Mouse (Mus musculus) macrophage (primary cell): ENCODE results near the gene Tescl. TPM values are rescaled to one million over a fixed set of nuclear protein-coding genes. Genes with fewer than 3 reads are reported as not detected.
A peak's percentile ranks its signal among the peaks of the same experiment; 100 is the strongest.

Experiments
- H3K27ac ChIP-seq: fragments of 350-480 bp; formaldehyde crosslinking; 2 replicates; pipeline ENCODE4 v1.9.0; 2021
- H3K36me3 ChIP-seq: fragments of 350-480 bp; formaldehyde crosslinking; 2 replicates; pipeline ENCODE4 v1.9.0; 2021; ENCODE audit errors: inconsistent target
- H3K4me3 ChIP-seq: fragments of 350-480 bp; formaldehyde crosslinking; 2 replicates; pipeline ENCODE4 v1.9.0; 2021; ENCODE audit errors: inconsistent target
- H3K79me2 ChIP-seq: fragments of 350-480 bp; formaldehyde crosslinking; 2 replicates; pipeline ENCODE4 v1.9.0; 2021; ENCODE audit errors: inconsistent target
- WGBS: methylation state at CpG from one replicate; pipeline ENCODE4 v1.1.7; 2026; ENCODE audit warnings: inconsistent platforms; ENCODE audit not compliant: missing documents; 5-methylcytosine and 5-hydroxymethylcytosine counted together
- polyA plus RNA-seq: library from polyadenylated mRNA; stranded (reverse); fragments of 250-400 nt; gene quantifications from 3 replicates; pipeline ENCODE4 v1.2.4, GENCODE M21; 2018; ENCODE audit warnings: inconsistent platforms

The Tescl gene
- polyA plus RNA-seq, 1 experiment from 2014 or later, result not detected

DNA sequence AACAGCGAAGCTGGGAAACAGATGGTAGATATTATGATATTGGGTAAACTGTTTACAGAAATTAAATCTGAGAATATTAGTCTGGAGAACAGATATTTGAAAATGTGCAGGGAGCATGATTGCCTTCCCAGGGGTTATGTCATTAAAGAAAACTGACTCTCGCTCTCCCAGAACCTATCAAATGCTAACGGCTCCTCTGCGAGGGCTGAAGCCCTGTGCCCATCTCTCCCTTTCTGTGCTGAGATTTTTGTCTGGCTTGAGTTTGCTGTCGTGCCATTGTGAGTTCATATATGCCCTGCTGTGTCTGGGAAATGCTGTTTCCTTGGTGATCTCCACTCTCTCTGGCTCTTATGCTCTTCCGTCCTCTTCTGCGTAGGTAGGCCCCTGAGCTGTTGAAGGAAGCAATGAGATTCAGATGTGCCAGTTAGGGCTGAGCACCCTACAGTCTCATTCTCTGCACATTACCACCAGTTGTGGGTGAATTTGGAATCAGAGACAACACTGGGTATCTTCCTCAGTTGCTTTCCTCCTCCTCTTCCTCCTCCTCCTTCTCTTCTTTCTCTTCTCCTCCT lies 10.1 kb upstream of the Tescl start:
- no peaks in the 10 kb centered on the region for H3K36me3 ChIP-seq
- no peak overlapping the region for H3K27ac ChIP-seq
- WGBS, result 83% methylated on average over 7 of the region's 7 CpGs
- H3K4me3 ChIP-seq, result no peak overlapping the region
- H3K79me2 ChIP-seq, result no peaks in the 10 kb centered on the region

DNA sequence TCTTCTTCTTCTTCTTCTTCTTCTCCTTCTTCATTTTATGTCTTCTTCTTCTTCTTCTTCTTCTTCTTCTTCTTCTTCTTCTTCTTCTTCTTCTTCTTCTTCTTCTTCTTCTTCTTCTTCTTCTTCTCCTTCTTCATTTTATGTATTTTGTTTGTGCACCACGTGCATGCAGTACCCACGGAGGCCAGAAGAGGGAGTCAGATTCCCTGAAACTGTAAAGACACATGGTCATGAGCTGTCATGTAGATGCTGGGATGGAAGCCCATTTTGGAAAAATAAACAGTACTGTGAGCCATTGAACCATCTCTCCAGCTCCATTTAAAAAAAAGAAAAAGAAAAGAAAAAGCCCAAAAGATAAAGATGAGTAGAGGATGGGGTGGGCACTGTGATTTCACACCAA lies 4.5 kb upstream of the Tescl start:
- Histone ChIP-seq H3K36me3 (no peaks in the 10 kb centered on the region), H3K27ac (no peak overlapping the region), H3K4me3 (no peak overlapping the region), H3K79me2 (no peaks in the 10 kb centered on the region)
- 50% methylated on average over 2 of the region's 2 CpGs for WGBS

DNA sequence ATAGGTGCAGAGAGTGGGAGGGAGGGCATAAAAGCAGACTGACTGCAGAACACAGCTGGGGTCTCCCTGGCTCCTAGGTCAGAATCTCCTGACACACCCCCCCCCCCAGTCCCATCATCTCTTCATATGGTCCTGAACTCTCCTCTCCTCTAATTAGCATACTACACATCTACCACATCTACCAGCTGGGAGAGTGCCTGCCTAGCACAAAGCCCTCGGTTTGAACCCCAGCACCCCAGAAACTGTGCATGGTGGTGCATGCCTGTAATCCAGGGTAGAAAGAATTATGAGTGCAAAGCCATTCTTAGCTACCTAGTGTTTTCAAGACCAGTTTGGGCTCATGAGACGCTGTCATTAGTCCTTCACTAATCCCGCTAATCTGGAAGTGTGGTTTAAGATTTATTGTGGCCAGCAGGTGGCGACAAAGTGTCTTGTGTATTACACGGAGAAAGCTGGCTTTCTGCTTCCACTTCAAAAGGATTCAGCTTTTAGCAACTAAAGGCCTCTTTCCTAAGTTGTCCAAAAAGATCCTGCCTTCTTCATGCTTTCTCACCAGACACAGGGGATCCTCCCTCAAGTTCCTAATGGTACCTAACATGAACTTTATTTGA lies 2.1 kb upstream of the Tescl start:
- H3K36me3 ChIP-seq, result no peaks in the 10 kb centered on the region
- no peaks in the 10 kb centered on the region for H3K79me2 ChIP-seq
- no peak overlapping the region for H3K27ac ChIP-seq
- no peak overlapping the region for H3K4me3 ChIP-seq
- 9% methylated on average over 5 of the region's 5 CpGs for WGBS

DNA sequence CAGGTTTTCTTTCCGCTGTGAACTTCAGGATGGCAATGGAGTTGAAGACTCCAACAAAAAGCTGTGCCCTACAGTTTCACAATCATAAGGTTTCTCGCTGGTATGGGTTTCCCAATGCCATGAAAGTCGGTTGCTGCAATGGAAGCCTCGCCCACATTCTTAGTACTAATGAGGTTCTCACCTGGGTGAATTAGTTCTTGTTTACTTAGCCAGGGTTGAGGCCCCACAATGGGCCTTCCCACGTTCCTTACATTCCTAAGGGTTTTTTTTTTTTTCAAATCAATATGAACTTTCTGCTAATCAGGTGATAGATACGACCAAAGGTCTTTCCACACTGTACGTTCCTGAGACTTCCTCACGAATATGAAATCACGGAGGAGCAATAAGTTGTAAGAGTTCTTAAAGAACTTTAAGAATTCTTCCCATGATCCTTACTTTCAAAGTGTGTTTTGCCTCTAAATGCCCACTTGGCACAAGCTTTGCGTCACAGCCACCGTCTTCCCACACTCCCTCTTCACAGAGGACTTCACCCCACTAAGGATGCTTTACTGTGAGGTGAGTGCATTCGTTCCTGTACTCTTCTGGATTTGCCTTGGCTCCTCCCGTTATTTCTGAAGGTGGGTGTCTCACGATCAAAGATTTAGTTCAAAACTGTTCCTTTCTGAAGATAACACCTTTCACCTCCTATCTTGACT lies 6.3 kb downstream of the Tescl start:
- Histone ChIP-seq H3K36me3 (no peaks in the 10 kb centered on the region), H3K4me3 (no peak overlapping the region), H3K79me2 (no peaks in the 10 kb centered on the region), H3K27ac (no peak overlapping the region)
- 84% methylated on average over 14 of the region's 14 CpGs for WGBS

DNA sequence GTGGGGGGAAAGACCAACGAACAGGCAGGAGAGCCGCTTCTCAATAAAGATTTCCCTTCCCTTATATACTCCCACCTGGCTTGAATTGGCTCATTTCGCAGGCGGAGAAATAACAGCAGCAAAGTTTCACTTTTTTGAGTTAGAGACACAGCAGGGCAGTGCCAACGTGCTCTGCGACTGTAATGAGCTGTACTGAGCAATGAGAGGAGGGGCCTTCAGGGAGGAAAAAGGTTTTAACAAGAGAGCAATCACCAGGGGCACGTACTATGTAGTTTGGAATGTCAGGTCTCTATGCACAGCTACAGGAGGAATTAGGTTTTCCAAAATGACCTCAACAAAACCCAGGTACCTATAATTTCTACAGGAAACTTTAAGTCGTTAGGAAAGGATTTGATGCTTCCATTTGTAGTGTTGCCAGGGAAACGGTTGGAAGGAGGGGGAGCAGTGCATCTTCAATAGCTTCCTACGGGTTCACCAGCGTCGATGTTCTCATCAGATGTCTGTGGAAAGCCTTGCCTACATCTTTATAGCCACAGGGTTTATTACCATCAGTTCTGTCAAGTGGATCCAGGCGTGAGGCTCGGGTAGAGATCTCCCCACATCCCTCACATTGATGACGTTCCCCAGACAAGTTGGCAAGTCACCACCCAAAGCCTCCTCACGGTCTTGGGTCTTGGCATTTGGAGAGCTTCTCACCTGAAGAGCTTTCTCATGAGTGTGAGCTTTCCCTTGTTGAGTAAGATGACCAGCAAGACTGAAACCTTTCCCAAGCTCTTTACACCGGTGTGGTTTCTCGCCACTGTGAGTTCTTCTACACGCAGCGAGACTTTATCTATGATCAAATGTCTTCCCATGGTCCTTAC lies 7.2 kb downstream of the Tescl start:
- no peak overlapping the region for H3K27ac ChIP-seq
- H3K79me2 ChIP-seq, result no peaks in the 10 kb centered on the region
- 57% methylated on average over 20 of the region's 20 CpGs for WGBS
- no peaks in the 10 kb centered on the region for H3K36me3 ChIP-seq
- H3K4me3 ChIP-seq, result no peak overlapping the region

DNA sequence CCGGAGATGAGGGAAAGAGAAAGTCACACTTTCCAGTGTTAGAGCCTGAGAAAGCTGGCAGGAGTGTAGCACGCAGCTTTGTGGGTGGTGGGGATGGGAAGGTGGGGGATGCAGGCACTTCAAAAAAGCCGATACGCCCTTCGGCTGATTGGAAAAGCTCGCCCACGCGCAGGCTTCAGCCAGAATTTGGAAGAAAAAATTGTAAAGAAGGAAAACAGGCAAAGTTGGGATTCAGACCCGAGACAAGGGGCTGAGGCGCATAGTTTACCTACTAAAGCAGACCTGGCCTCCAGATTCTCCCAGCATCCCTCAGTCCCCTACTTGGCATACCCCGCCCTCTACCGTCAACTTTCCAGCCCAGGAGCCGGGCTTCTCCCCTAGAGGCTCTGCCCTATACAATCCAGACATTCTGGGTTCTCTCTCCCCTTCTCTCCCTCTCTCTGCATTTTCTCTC lies 8.0 kb downstream of the Tescl start:
- 22% methylated on average over 13 of the region's 13 CpGs for WGBS
- no peak overlapping the region for H3K4me3 ChIP-seq
- H3K36me3 ChIP-seq, result no peaks in the 10 kb centered on the region
- no peak overlapping the region for H3K27ac ChIP-seq
- no peaks in the 10 kb centered on the region for H3K79me2 ChIP-seq

DNA sequence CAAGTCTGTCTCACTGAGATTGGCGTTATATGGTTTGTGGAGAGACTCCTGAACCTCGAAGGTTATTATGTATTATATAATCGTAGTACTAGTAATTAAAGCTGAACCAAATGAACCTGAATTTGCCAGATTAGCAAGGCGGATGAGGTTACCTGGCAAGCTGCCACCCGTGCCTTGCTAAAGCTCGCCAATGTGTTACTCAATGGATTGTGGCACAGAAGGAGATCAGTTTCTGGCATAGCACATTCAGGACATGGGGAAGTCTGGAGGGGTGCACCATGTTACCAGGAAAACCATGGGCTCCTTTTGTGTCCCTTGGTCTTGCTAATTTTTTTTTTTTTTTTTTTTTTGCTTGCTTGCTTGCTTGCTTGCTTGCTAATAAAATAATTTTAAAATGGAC lies 8.5 kb downstream of the Tescl start:
- H3K79me2 ChIP-seq, result no peaks in the 10 kb centered on the region
- H3K4me3 ChIP-seq, result no peak overlapping the region
- H3K27ac ChIP-seq, result no peak overlapping the region
- 92% methylated on average over 6 of the region's 6 CpGs for WGBS
- H3K36me3 ChIP-seq, result no peaks in the 10 kb centered on the region

DNA sequence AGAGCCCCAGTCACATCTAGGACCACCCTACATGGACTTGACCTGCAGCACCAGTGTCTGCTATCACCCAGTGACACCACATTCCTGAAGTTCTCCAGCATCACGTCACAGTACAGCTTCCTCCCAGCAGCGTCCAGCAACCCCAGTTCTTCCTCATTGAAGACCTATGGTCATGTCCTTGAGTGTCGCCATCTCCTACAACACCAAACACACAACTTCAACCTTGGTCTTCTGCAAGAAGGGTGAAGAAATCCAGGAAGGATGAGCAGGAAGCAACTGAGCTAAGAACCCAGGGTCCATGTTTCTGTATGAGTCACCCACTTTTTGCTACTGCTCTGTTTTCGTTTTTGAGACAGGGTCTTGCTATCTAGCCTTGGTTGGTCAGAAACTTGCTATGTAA lies 11.1 kb downstream of the Tescl start:
- Histone ChIP-seq H3K27ac (no peak overlapping the region), H3K36me3 (no peaks in the 10 kb centered on the region), H3K79me2 (no peaks in the 10 kb centered on the region), H3K4me3 (no peak overlapping the region)
- WGBS, result 79% methylated on average over 4 of the region's 4 CpGs

DNA sequence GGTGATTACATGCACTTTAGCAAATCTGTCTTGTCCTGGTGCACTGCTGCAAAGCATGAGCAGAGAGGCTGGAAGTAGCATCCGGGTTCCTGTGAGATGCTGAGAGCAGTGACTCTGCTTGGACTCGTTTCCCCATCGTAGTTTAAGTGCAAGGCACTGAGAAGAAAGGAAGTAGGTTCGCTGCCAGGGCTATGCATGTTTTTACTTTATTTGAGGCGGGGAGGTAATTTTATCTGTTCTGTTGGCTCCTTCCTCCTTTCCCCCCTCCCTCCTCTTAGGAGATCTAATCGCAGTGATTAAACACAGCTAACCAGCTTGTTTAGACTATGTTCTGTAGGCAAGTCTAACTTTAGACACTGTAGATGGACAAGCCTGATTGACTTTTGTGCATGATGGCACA lies 14.8 kb downstream of the Tescl start:
- 10% methylated on average over 4 of the region's 6 CpGs for WGBS
- Histone ChIP-seq H3K79me2 (no peaks in the 10 kb centered on the region), H3K27ac (no peak overlapping the region), H3K36me3 (no peaks in the 10 kb centered on the region), H3K4me3 (no peak overlapping the region)

DNA sequence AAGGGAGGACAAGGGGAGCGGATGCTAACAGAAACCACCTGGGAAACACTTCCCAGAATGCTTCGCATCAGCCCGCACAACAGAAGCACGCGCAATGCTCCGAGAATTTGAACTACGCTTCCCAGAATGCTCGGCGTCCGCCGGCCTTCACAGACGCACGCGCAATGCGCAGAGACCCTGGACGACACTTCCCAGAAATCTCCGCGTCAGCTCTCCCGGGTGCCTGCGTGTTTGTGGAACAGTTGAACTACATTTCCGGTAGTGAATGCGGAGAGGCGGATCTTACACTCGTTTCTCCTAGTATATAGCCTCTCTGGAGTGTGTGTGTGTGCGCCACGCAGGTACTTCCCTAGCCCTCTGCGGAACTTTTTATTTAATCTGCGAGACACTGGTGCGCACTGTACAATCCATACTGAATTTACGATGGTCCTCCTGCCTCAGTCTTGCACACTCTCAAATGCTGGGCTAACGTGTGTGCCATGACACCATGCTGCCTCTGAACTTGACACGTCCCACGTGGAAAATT lies 17.1 kb downstream of the Tescl start, which contains the start of gene Zfp94:
Gene Zfp94, minus strand, starts transcription at position 100 of the 526 bp plus-strand sequence.
- WGBS, result under 1% methylated on average over 33 of the region's 33 CpGs
- H3K79me2 ChIP-seq, result no peaks in the 10 kb centered on the region
- peak within 1 kb of the TSS; percentile 67 for H3K4me3 ChIP-seq
- H3K36me3 ChIP-seq, result peaks cover 7% of the 10 kb centered on the region; the same call in 1 of the 2 replicates
- H3K27ac ChIP-seq, result peak within 1 kb of the TSS; percentile 32; the same call in 1 of the 2 replicates

DNA sequence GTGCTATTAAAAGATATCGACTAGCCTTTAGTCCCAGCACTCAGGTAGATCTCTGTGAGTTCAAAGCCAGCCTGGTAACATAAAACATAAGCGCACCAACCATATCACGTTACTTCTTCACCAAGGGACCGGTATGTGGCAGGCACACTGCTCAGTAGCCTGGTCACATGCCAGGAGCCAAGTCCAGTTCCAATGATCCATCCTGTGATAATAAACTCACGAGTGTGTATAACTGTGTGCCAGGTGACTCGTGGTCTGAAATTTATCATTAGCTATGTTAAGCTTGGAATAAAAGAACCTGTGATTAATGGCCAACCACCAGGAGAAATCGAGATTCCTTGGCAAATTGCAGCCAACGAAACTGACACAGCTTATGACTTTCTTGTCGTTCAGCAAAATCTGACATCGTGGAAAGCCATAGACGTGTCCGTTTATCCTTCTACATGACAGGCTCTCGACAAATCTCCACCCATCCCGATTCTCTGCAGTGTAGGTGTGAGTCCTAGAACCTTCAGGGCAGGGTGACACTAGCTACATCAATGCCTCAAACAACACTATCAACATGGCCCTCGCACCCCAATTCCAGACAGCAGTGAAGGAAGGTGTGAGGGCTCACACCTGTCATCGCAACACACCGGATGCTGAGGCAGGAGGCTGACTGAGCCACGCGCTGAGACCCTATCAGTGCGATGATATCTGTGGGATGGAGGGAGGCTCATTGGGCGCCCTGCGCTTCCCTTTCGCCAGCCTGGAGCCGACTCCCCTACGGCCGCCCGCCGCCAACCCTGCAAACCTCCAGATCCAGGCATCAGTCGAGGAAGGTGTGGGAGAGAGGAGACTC lies 17.8 kb downstream of the Tescl start:
- Histone ChIP-seq H3K79me2 (no peaks in the 10 kb centered on the region), H3K36me3 (peaks cover 11% of the 10 kb centered on the region; the same call in 1 of the 2 replicates), H3K27ac (no peak overlapping the region), H3K4me3 (peak overlapping the region; percentile 67)
- WGBS, result 34% methylated on average over 29 of the region's 29 CpGs

DNA sequence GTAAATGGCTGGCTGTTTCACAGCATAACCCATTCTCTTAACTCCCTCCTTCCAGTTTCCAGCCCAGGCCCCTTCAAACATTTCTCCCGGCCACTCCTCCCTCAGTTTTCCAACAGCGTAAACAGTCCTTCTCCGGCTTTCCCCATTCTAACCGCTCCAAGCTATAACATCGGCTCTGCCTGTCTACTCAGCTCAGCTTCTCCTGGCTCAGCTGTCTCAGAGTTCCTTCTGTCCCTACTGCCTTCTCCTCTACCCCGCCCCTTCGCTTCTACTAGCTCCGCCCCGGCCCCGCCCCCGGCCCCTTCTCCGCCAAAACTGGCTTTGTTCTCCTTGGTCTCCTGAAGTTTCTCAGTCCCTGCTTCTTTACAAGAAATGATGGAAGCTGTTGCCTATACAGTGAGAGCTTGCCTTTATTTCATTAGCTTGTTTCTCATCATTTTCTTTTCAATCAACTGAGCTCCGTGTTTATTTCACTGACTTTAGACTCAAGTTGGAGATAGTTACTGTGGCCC lies 32.9 kb downstream of the Tescl start, which contains the start of gene Zfp61:
Gene Zfp61, minus strand, starts transcription at position 462 of the 512 bp plus-strand sequence.
- peaks cover 5% of the 10 kb centered on the region; the same call in 1 of the 2 replicates for H3K36me3 ChIP-seq
- 5% methylated on average over 13 of the region's 13 CpGs for WGBS

DNA sequence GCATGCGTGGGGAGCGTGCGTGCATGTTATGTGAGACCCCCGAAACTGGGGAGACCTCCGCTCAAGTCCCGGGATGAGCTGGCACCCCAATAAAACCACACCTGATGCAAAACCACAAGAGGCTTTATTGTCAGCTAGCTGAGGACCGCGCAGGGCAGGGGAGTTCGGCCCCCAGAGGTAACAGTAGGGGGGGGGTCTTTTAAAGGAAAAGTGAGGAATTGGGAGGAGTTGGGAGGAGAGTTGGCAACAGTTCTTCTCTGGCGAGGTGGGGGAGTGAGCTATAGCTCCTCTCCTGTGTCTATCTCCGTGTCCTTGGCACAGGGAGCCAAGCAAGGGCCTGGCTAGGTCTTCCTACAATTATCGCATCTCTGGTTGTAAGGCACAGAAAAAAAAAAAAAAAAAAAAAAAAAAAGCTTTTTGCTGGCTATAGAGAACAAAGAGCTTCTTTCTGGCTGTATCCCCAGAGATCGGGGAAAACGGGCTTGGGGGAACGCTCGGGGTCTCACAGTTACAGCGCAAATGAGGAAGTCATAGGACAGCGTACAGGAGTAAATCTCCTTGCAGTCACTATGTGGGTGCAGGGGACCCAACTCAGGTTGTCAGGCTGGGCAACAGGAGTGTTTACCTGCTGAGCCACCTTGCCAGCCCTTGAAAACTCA lies 33.8 kb downstream of the Tescl start:
- peaks cover 13% of the 10 kb centered on the region; the same call in 1 of the 2 replicates for H3K36me3 ChIP-seq
- WGBS, result 5% methylated on average over 17 of the region's 18 CpGs
- H3K27ac ChIP-seq, result no peak overlapping the region

More for the DNA sequence above, 32.9 kb downstream of the Tescl start, which contains the start of gene Zfp61:
- no peak within 1 kb of the TSS for H3K27ac ChIP-seq
- H3K4me3 ChIP-seq, result peak within 1 kb of the TSS; percentile 84; the same call in 1 of the 2 replicates
- H3K79me2 ChIP-seq, result no peaks in the 10 kb centered on the region

More for the DNA sequence above, 33.8 kb downstream of the Tescl start:
- Histone ChIP-seq H3K79me2 (no peaks in the 10 kb centered on the region), H3K4me3 (peak overlapping the region; percentile 84)
